Mouse (Mus musculus): ENCODE data around the gene Fxr2.

Gene Fxr2

DNA sequence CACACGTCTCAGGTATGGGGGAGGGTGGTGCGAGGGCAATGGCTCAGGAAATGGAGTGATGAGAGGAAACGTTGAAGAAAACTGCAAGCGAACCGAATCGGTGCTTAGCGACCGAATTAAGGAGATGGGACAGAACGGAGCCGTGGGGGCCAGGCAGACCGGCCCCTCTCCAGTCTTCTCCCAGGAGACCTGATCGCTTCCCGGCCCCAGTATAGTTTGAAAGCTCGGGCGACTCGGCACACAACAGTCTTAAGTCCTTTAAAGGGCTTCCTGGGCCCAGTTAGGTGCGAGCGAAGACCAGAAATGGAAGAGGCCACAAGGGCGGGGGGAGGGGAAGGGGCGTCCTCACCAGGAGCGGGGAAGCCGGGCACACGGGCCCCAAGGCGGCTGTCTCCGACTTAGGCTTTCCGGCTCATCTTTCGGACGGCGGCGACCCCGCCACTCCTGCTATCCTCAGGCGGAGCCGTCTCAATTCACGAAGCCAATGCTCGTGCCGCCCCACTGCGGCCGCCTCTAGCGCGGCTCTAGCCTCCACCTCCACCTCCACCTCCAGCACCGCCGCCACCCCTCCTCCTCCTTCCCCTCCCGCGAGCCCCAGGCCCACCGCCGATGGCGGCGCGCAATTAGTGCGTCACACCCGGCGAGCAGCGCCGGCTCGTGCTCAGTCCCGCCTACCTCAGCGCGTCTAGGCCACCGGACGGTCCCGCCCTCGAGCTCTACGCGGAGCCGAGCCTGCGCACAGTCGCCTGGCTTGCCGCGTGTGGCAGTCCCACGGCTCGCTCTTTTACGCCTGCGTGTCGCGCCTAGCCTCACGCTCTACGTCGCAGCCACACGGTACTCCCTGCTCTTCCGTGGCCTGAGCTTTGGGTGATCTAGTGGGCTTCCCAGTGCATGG is 48.8 kb downstream of the Fxr2 start, which contains the start of gene Senp3:
TSS of gene Senp3 (minus strand) at position 771 of the 895 bp plus-strand sequence.
- in situ Hi-C loops (cut with MboI; ENCODE audit: unreplicated experiment in 2 of 2), result loop anchor here (5.0 to 25.0 kb wide), 3 partner anchors 196 to 531 kb away; partner anchors contain the start of genes Tmem95 (in 2 of the 2), Slc16a11 (in 1 of the 2) and Slc16a13 (in 1 of the 2)

DNA sequence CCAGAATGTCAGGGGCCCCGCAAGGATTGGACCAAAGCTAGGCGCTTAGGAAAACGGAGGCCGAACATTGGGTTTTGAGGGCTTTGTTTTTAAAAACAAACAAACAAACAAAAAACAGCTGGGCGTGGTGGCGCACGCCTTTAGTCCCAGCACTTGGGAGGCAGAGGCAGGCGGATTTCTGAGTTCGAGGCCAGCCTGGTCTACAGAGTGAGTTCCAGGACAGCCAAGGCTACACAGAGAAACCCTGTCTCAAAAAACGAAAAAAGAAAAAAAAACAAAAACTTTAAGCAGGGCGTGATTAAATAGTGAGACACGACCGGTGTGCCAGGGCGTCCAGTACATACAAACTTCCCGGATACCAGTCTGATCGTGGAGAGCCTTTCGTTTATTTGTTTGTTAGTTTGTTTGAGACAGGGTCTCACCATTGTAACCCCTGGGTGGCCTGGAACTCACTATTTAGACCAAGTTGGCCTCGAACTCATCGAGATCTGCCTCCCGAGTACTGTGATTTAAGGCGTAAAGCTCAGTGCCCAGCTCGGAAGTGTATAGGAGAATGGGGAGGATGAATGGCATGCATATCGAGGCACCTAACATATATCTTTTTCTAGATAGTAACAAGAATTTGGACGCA is 49.5 kb downstream of the Fxr2 start:
- in situ Hi-C loops (cut with MboI; ENCODE audit: unreplicated experiment in 2 of 2), result loop anchor here (5.0 to 25.0 kb wide), 3 partner anchors 195 to 530 kb away; partner anchors contain the start of genes Tmem95 (in 2 of the 2), Slc16a11 (in 1 of the 2) and Slc16a13 (in 1 of the 2)

DNA sequence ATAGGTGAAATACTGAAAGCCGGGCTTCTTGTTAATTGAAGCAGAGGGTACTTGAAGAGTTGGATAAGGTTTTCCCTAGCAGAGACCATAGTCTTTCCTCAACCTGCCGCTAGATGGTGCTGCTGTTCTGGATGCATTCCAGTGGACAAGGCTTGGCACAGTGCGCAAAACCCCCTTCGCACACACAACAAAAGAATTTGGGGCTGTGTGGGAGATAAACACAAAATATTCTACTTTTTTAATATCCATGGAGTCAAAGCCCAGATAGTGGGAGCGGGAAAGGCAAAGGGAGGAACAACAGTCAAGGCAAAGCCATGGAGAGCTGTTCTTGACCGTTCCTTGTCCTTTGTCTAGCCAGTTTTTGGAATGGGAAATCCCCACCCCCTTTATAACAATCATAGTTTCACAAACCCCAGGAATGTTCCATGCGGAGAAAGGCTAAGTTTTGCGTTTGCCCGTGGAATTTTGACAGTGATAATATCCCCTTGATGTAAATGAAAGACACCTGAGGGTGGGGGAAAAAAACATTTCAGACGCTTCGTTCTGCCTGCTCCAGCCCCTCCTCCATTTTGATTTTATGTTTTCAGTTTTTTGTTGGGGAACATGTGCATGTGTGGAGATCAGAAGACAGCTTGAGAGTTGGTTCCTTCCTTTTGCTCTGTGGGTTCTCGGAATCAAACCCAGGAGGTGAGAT is 50.2 kb downstream of the Fxr2 start:
- in situ Hi-C loops (cut with MboI; ENCODE audit: unreplicated experiment in 2 of 2), result loop anchor here (5.0 to 25.0 kb wide), 3 partner anchors 194 to 529 kb away; partner anchors contain the start of genes Tmem95 (in 2 of the 2), Slc16a11 (in 1 of the 2) and Slc16a13 (in 1 of the 2)

DNA sequence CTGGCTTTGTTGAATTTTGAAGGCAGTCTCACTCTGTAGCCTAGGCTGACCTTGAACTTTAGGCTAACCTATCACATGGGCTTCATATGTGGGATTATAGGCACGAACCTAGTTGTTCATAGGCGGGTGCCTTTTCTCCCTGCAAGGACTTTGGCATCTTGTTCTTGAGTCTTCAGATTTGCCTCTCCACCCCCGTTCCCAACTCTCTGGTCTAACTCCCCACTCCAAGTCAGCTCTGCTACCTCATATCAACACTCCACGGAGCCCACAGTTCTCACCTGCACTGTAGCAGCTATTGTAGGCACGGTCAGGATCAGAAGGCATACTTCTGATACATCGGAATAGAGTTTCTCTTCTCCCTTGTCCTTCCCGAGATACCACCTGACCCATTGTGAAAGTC is 50.8 kb downstream of the Fxr2 start:
- in situ Hi-C loops (cut with MboI; ENCODE audit: unreplicated experiment in 2 of 2), result loop anchor here (5.0 to 25.0 kb wide), 3 partner anchors 194 to 529 kb away; partner anchors contain the start of genes Tmem95 (in 2 of the 2), Slc16a11 (in 1 of the 2) and Slc16a13 (in 1 of the 2)

DNA sequence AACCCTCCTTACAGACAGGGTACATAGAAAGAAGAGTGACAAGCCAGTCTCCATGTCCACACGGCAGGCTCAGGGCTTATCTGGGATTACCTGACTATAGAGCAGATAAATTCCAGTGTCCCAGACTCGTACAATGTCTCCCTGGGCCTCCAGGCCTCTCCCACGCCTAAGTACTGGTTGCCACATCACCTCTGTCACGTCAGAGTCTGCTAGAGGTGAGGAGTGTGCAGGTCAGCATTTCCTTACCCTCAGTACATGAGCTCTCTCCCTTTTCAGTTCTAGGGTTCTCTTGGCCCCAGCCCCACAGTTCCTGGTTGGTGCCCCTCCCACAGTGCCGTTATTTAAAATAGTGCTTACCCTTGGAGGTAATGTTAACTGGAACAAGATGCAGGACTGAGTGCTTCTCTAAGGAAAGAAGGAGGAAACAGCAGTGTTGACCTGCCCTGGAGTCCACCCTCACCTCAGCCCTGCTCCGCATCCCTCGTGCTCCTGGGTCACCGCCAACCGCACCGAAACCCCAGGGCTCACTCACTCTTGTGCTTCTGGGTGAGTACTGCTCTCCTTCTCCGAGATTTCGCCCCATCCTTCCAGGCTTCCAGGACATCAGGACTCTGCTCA is 51.4 kb downstream of the Fxr2 start:
- in situ Hi-C loops (cut with MboI; ENCODE audit: unreplicated experiment in 2 of 2), result loop anchor here (5.0 to 25.0 kb wide), 3 partner anchors 193 to 528 kb away; partner anchors contain the start of genes Tmem95 (in 2 of the 2), Slc16a11 (in 1 of the 2) and Slc16a13 (in 1 of the 2)

DNA sequence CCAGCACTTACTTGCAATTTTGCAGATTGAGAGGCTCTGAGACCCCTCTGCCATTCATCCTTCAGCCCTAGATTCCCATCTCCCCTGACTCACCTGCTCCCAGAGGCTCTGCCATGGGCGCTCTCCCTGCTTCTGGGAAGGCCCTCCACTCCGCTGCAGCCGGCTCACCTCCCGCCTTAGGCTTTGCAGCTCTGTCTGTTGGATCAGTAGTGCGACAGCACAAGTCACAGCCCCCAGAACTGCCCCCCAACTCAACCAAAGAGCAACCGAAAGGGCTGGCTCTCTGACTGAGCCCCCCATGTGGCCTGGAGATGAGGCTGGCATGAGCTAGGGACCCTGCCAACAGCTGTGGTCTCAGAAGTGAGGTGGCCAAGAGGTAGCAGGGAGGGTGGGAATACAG is 52.1 kb downstream of the Fxr2 start:
- in situ Hi-C loops (cut with MboI; ENCODE audit: unreplicated experiment in 2 of 2), result loop anchor here (5.0 to 25.0 kb wide), 3 partner anchors 192 to 527 kb away; partner anchors contain the start of genes Tmem95 (in 2 of the 2), Slc16a11 (in 1 of the 2) and Slc16a13 (in 1 of the 2)

DNA sequence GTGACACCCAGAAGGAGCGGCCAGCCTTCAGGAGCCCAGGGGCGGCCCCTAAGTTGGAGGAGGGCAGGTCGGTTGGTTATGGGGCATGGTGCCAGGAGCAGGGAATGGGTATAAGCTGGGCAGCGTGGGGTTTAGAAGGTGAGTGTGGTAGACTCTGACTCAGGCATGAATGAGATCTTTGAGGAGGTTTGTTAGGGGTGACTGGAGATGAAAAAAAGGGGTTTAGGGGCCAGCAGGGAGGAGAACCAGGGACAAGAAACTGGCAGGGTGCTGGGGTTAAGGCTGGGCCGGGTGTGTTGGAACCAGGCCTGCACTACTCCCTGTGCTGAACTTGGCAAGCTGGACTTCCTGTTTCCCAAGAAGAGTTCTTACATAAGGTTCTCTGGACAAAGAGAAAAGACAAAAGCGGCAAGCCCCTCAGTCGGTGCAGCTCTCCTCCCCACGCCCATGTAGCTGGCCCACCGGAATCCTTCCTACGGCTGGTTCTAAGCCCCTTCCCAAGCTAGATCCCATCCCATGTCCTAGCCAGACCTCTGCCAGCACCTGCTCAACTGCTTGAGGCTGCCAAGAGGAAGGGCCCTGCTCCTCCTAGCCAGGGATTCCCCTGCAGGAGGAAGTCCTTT is 52.8 kb downstream of the Fxr2 start, which contains the start of gene Tnfsf13:
TSS of gene Tnfsf13 (minus strand) at position 259 of the 623 bp plus-strand sequence.
- in situ Hi-C loops (cut with MboI; ENCODE audit: unreplicated experiment in 2 of 2), result loop anchor here in 1 of 2 experiments (10.0 to 25.0 kb wide), 2 partner anchors 269 to 527 kb away; partner anchors contain the start of genes Slc16a11 and Slc16a13

DNA sequence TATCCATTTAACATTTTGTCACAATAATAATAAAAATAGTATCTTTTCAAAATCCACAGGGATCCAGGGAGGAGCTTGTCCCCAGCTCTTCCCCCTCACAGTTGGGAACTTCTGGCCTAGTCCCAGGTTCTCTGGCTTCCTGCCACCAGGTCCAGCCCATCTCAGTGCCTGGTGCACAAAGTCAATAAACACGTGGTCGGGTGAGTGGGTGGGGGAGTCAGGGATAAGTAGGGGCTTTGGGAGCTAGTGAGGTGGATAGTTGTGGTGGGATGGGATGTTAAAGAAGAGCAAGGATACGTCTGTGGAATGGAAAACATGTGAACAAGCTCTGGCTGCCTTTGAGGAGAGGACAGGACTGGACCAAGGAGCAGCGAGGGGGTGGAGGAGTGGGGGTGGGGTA is 53.6 kb downstream of the Fxr2 start:
- in situ Hi-C loops (cut with MboI; ENCODE audit: unreplicated experiment in 2 of 2), result loop anchor here in 1 of 2 experiments (10.0 to 25.0 kb wide), 2 partner anchors 268 to 526 kb away; partner anchors contain the start of genes Slc16a11 and Slc16a13

DNA sequence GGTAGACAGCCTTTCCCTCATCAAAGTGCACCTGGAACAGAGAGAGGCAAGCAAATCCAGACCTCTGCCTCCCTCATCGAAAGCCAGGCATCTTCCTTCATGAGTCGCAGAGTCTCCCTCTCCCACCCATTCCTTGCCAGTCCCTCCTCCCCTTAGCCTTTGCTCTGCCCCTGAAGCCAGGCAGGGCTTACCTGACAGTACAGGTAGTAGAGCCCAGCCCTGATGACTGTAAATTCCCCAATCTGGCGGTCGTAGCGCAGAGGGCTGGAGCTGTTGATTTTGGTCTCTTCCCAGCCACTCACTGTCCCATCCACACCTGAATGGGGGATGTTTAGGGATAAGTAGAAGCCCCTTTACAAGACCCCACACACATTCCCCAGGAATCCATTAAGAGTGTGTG is 54.3 kb downstream of the Fxr2 start:
- in situ Hi-C loops (cut with MboI; ENCODE audit: unreplicated experiment in 2 of 2), result loop anchor here in 1 of 2 experiments (10.0 to 25.0 kb wide), 2 partner anchors 268 to 525 kb away; partner anchors contain the start of genes Slc16a11 and Slc16a13

DNA sequence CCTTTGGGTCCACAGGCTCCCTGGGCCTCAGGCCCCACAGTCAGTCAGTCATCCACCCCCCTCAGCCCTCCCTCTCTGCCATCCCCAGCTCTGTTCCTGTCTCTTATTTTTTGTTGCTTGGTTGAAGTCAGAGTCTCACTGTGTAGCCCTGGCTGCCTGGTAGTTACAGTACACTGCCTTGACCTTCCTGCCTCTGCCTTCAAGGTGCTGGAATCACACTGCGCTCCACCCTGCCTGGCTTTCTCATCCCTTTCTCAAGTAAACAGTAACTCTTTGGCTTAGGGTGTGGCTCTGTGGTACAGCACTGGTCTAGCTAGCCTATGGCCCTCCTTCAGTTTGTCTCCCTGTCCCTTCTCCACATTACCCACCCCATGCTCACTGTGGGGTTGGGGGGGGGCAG is 57.1 kb downstream of the Fxr2 start:
- in situ Hi-C loops (cut with MboI; ENCODE audit: unreplicated experiment in 2 of 2), result loop anchor here in 1 of 2 experiments (10.0 to 25.0 kb wide), 2 partner anchors 265 to 522 kb away; partner anchors contain the start of genes Slc16a11 and Slc16a13

DNA sequence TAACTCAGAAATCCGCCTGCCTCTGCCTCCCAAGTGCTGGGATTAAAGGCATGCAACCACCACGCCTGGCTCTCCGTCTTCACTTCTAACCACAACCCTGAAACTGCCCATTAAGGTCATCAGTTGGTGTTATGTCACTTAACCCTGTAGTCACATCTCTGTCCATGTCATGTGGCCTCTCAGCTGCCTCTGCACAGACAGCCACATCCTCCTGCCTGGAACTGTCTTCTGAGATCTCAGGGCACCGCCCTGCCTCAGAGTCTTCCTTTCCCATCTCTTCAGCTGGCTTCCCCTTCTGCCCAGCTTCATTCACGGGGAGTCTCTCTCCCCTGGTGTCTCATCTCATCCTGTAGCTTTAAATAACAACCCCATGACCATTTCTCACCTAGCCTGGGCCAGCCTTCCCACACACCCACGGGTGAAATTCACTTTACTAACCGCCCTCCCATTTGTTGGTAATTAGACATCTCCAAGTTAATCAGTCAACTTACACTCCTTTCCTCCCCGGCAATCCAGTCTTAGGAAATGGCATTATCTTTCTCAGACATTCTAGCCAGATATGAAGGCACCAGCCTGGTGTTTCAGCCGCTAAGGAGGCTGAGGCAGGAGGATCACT is 59.5 kb downstream of the Fxr2 start:
- in situ Hi-C loops (cut with MboI; ENCODE audit: unreplicated experiment in 2 of 2), result loop anchor here in 1 of 2 experiments (25.0 kb wide), 1 partner anchor 520 kb away; the partner anchor contains the start of genes Slc16a11 and Slc16a13

DNA sequence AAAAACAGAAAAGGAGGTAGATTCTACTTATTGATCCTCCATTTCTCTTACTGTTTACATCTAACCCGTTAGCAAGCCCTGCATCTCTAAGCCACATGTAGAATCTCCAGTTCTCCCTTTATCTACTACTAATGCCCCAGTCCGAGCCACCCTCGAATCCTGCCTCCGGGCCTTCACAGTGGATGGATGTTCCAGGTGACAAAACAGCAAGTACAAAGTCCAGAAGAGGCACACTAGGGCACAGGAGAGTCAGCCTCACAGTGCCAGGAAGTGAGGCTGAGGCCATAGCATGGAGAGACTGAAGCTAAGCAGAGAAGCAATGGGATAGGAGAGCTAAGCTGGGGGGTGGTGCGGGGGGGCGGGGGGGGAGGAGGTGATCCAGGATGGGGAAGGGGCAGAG is 60.1 kb downstream of the Fxr2 start:
- in situ Hi-C loops (cut with MboI; ENCODE audit: unreplicated experiment in 2 of 2), result loop anchor here in 1 of 2 experiments (25.0 kb wide), 1 partner anchor 519 kb away; the partner anchor contains the start of genes Slc16a11 and Slc16a13

DNA sequence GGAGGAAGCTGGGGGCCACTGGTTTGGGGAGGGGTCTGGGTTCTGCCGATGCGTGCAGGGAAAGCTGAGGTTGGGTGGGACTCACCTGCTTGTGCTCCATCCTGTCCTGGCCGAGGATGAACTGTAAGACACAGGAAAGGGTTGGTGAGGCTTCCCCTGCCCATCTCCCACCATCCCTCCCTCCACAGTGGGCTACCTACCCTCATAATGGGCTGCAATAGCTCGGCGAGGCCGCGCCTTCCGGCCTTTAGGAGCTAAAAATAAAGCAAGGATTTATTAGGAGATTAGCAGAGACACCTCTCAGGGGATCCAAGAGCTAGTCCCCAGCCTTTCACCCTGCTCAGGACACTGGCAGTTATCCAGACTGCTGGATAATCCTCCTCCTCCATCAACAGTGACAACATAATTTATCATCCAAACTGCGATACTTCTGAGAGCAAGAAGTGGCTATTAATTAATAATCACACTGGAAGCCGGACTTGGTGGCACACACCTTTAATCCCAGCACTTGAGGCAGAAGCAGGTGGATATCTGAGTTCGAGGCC is 60.7 kb downstream of the Fxr2 start:
- in situ Hi-C loops (cut with MboI; ENCODE audit: unreplicated experiment in 2 of 2), result loop anchor here in 1 of 2 experiments (25.0 kb wide), 1 partner anchor 519 kb away; the partner anchor contains the start of genes Slc16a11 and Slc16a13

DNA sequence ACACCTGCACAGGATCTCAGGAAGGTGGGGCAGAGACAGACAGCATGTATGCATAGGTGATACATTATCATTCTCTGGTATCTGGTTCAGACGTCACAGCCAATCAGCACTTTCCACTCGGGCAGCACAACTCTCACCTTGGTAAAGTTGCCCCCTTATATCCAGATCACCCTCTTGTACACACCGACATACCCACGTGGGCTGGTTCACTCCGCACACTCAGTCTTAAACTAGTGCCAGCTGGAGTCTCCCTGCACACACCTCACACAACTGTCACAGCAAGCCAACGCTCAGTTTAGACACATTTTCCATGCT is 62.2 kb downstream of the Fxr2 start:
- in situ Hi-C loops (cut with MboI; ENCODE audit: unreplicated experiment in 2 of 2), result loop anchor here in 1 of 2 experiments (25.0 kb wide), 1 partner anchor 517 kb away; the partner anchor contains the start of genes Slc16a11 and Slc16a13

DNA sequence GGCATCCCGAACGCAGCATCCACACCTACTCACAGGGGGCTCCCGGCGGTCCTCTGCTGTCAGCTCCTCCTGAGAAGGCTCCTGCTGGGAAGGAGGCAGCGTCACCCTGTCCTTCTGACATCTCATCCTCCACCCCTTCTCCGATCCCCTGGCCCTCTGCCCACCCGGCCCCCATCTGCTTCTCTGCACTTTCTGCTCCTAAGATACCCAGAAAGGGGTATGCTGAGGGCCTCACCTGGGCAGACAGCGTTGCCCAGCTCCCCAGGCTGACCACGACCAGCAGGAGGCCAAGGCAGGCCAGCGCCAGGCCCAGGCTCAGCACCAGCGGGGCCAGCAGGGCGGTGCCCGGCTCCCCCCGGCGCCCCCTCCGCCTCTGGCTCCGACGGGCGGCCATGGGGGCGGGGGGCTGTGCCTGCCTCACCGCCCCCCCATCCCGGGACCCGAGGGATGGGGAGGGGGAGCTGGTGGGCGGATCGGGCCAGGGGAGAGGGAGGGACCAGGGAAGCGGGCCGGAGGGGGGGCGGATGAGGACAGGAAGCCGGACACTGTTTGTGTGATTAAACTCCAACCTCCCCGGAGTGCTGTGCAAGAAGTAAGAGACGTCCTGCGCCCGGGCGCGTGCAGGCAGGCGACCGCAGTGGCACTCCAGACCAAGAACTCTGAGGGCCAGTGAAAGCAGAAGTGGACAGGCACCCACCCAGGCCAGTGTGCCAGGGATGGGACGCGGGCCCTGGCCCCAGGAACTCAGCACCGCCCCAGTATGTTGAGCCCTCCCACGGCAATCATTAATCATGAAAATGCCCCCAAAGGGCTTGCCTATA is 62.8 kb downstream of the Fxr2 start, which contains the start of the genes Tnfsf12 and Tnfsfm13:
TSS of gene Tnfsf12 (minus strand) at position 489 of the 821 bp plus-strand sequence.
TSS of gene Tnfsfm13 (minus strand) at position 738 of the 821 bp plus-strand sequence.
- in situ Hi-C loops (cut with MboI; ENCODE audit: unreplicated experiment in 2 of 2), result loop anchor here in 1 of 2 experiments (25.0 kb wide), 1 partner anchor 517 kb away; the partner anchor contains the start of genes Slc16a11 and Slc16a13

DNA sequence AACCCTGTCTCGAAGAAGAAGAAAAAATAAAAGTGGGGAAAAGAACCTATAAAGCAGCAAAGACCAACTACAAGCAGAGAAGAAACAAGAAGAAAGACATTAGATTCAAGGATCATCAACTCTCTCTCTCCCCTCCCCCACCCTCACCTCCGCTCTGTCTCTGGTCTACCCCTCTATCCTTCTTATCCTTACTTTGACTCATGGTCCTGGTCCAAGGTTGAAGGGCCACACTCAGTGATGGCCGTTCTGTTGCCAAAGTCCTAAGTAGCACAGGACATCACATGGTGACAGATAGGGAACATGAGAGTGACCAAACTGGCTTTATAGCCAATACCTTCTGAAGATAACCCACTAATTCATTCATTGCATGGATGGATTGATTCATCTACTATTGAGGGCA is 64.6 kb downstream of the Fxr2 start:
- in situ Hi-C loops (cut with MboI; ENCODE audit: unreplicated experiment in 2 of 2), result loop anchor here in 1 of 2 experiments (25.0 kb wide), 1 partner anchor 515 kb away; the partner anchor contains the start of genes Slc16a11 and Slc16a13
